Mouse (Mus musculus): Measurements from ENCODE around the gene Slc8a2. TPM values are rescaled to one million over a fixed set of nuclear protein-coding genes. Genes with fewer than 3 reads are reported as not detected.

The Slc8a2 gene
- polyA plus RNA-seq, 2 experiments = 0.08 TPM; not detected in 1

- Histone ChIP-seq H3K9ac (replicated peaks) (no peak overlapping the region), H3K27ac (no peak overlapping the region), H3K4me1 (replicated peaks; ENCODE audit: control insufficient read depth in 2 of 2, insufficient read depth in 2 of 2, low read length in 1 of 2) (peaks cover 13 to 21% of the 10 kb centered on the region in 2 experiments), H3K4me3 (ENCODE audit: insufficient read depth in 1 of 2, low read depth in 2 of 2, low read length in 2 of 2) (no peak overlapping the region), H3K27me3 (ENCODE audit: control insufficient read depth, insufficient read depth, low read length) (no peaks in the 10 kb centered on the region), H3K36me3 (replicated peaks; ENCODE audit: control insufficient read depth, insufficient read depth, low read depth) (peaks cover 35% of the 10 kb centered on the region), H3K4me2 (ENCODE audit: low read depth) (no peak overlapping the region), H3K9me3 (ENCODE audit: control insufficient read depth, low read length) (no peaks in the 10 kb centered on the region)
- DNase-seq (ENCODE audit: low read depth in 3 of 3, low spot score in 3 of 3) (no peak), ATAC-seq (ENCODE audit: insufficient read depth) (no peak)
- WGBS (ENCODE audit: insufficient replicate concordance) = 83% methylated on average over 15 of the region's 15 CpGs
- TF ChIP-seq CTCF (IDR thresholded peaks at IDR 0.05; ENCODE audit: low read depth) = no peak
- TF ChIP-seq EP300 (IDR thresholded peaks at IDR 0.05; ENCODE audit: low read depth) = no peak
Observed at GRCm38 (mm10) chr7:16101726-16102475, 27.7 kb upstream of the Slc8a2 start.

GRCm38 (mm10) chr7:16102686-16103226, 26.9 kb upstream of the Slc8a2 start:
- H3K36me3 ChIP-seq (replicated peaks; ENCODE audit: control insufficient read depth, insufficient read depth, low read depth) = peaks cover 43% of the 10 kb centered on the region
- H3K4me3 ChIP-seq (ENCODE audit: insufficient read depth in 1 of 2, low read depth in 2 of 2, low read length in 2 of 2) = no peak overlapping the region
- WGBS (ENCODE audit: insufficient replicate concordance) = 91% methylated on average over 5 of the region's 5 CpGs
- H3K4me1 ChIP-seq (replicated peaks; ENCODE audit: control insufficient read depth in 2 of 2, insufficient read depth in 2 of 2, low read length in 1 of 2) = peaks cover 11 to 18% of the 10 kb centered on the region in 2 experiments
- H3K27me3 ChIP-seq (ENCODE audit: control insufficient read depth, insufficient read depth, low read length) = no peaks in the 10 kb centered on the region
- ATAC-seq (ENCODE audit: insufficient read depth) (no peak), DNase-seq (ENCODE audit: low read depth in 3 of 3, low spot score in 3 of 3) (no peak)
- TF ChIP-seq EP300 (IDR thresholded peaks at IDR 0.05; ENCODE audit: low read depth) = no peak
- TF ChIP-seq CTCF (IDR thresholded peaks at IDR 0.05; ENCODE audit: low read depth) = no peak
- no peak overlapping the region for H3K4me2 ChIP-seq (ENCODE audit: low read depth)
- no peak overlapping the region for H3K27ac ChIP-seq
- no peaks in the 10 kb centered on the region for H3K9me3 ChIP-seq (ENCODE audit: control insufficient read depth, low read length)
- no peak overlapping the region for H3K9ac ChIP-seq (replicated peaks)

GRCm38 (mm10) chr7:16103760-16104159, 25.9 kb upstream of the Slc8a2 start:
- Histone ChIP-seq H3K4me1 (replicated peaks; ENCODE audit: control insufficient read depth in 2 of 2, insufficient read depth in 2 of 2, low read length in 1 of 2) (peaks cover 11 to 18% of the 10 kb centered on the region in 2 experiments), H3K27me3 (ENCODE audit: control insufficient read depth, insufficient read depth, low read length) (no peaks in the 10 kb centered on the region), H3K9me3 (ENCODE audit: control insufficient read depth, low read length) (no peaks in the 10 kb centered on the region), H3K4me2 (ENCODE audit: low read depth) (no peak overlapping the region), H3K4me3 (ENCODE audit: insufficient read depth in 1 of 2, low read depth in 2 of 2, low read length in 2 of 2) (no peak overlapping the region), H3K27ac (no peak overlapping the region), H3K36me3 (replicated peaks; ENCODE audit: control insufficient read depth, insufficient read depth, low read depth) (peaks cover 53% of the 10 kb centered on the region), H3K9ac (replicated peaks) (no peak overlapping the region)
- DNase-seq (ENCODE audit: low read depth in 3 of 3, low spot score in 3 of 3) = no peak
- ATAC-seq (ENCODE audit: insufficient read depth) = no peak
- WGBS (ENCODE audit: insufficient replicate concordance) = 86% methylated on average over 6 of the region's 6 CpGs
- TF ChIP-seq CTCF (IDR thresholded peaks at IDR 0.05; ENCODE audit: low read depth) (no peak), EP300 (IDR thresholded peaks at IDR 0.05; ENCODE audit: low read depth) (no peak)

GRCm38 (mm10) chr7:16104611-16105388, 24.8 kb upstream of the Slc8a2 start:
- Histone ChIP-seq H3K9ac (replicated peaks) (no peak overlapping the region), H3K36me3 (replicated peaks; ENCODE audit: control insufficient read depth, insufficient read depth, low read depth) (peaks cover 64% of the 10 kb centered on the region), H3K4me1 (replicated peaks; ENCODE audit: control insufficient read depth in 2 of 2, insufficient read depth in 2 of 2, low read length in 1 of 2) (peaks cover 11 to 12% of the 10 kb centered on the region in 2 experiments), H3K9me3 (ENCODE audit: control insufficient read depth, low read length) (no peaks in the 10 kb centered on the region), H3K4me3 (ENCODE audit: insufficient read depth in 1 of 2, low read depth in 2 of 2, low read length in 2 of 2) (no peak overlapping the region), H3K4me2 (ENCODE audit: low read depth) (no peak overlapping the region), H3K27me3 (ENCODE audit: control insufficient read depth, insufficient read depth, low read length) (no peaks in the 10 kb centered on the region), H3K27ac (no peak overlapping the region)
- 88% methylated on average over 7 of the region's 7 CpGs for WGBS (ENCODE audit: insufficient replicate concordance)
- no peak for TF ChIP-seq EP300 (IDR thresholded peaks at IDR 0.05; ENCODE audit: low read depth)
- no peak for TF ChIP-seq CTCF (IDR thresholded peaks at IDR 0.05; ENCODE audit: low read depth)
- ATAC-seq (ENCODE audit: insufficient read depth) = no peak
- DNase-seq (ENCODE audit: low read depth in 3 of 3, low spot score in 3 of 3) = no peak

All from liver, embryonic 14.5 days (tissue).